Mouse (Mus musculus): ENCODE data around the gene Fam149a. TPM values are rescaled to one million over a fixed set of nuclear protein-coding genes. Genes with fewer than 3 reads are reported as not detected.

Fam149a gene
- polyA plus RNA-seq, 1 experiment: 31.6 TPM

- TF ChIP-seq POLR2A (IDR thresholded peaks at IDR 0.05; ENCODE audit: low read depth, low read length) (no peak), CTCF (conservative IDR thresholded peaks at IDR 0.05; ENCODE audit: insufficient read depth, insufficient read length, low read depth, low read length) (no peak)
- Histone ChIP-seq H3K4me3 (ENCODE audit: insufficient read depth, low read depth, low read length) (no peak overlapping the region), H3K27ac (ENCODE audit: insufficient read depth, low read depth, low read length) (no peak overlapping the region), H3K27me3 (replicated peaks; ENCODE audit: control insufficient read depth, insufficient read depth, low read length) (no peaks in the 10 kb centered on the region), H3K4me1 (ENCODE audit: control insufficient read depth, insufficient read depth, low read length) (no peaks in the 10 kb centered on the region), H3K36me3 (ENCODE audit: control insufficient read depth, insufficient read depth, low read length) (no peaks in the 10 kb centered on the region)
- WGBS: 91% methylated on average over 2 of the region's 2 CpGs
- no peak for DNase-seq
Observed at GRCm38 (mm10) chr8:45291790-45292189, 90.3 kb downstream of the Fam149a start.

Other genes with a start within 250 kb of the Fam149a start
- not detected in 2 replicates for gene F11, start 120.3 kb downstream of the Fam149a start, polyA plus RNA-seq (2012; rRNA removed)
- gene Klkb1, start 87.4 kb downstream of the Fam149a start, polyA plus RNA-seq (2012; rRNA removed): 1.1 and 1.3 TPM in 2 replicates
- gene Gm45753, start 73.8 kb downstream of the Fam149a start, polyA plus RNA-seq (2012; rRNA removed): 0.25 and 0.48 TPM in 2 replicates
- gene Cyp4v3, start 49.1 kb downstream of the Fam149a start, polyA plus RNA-seq (2012; rRNA removed): 1.4 and 1.8 TPM in 2 replicates
- gene Tlr3, start 28.8 kb upstream of the Fam149a start, polyA plus RNA-seq (2012; rRNA removed): 4.5 and 4.6 TPM in 2 replicates
- gene Sorbs2, start 125.5 kb upstream of the Fam149a start, polyA plus RNA-seq (2012; rRNA removed): 13.9 and 22.1 TPM in 2 replicates